Mouse (Mus musculus): ENCODE measurements at regions not wholly inside any gene's neighbourhood (a gene's known extent, or its start where the extent isn't known, plus 50 kb on each side); places are given as distances from the start of the nearest gene placed in this dataset.

- DNase-seq (ENCODE audit: low spot score), result no peak
- ATAC-seq (replicated peaks; ENCODE audit: low FRiP score), result no peak
- H3K9ac ChIP-seq (ENCODE audit: low read length), result no peak overlapping the region
- H3K27me3 ChIP-seq (ENCODE audit: control insufficient read depth, insufficient read depth, low read length), result no peaks in the 10 kb centered on the region
- no peaks in the 10 kb centered on the region for H3K9me3 ChIP-seq (ENCODE audit: control insufficient read depth, low read length)
- no peaks in the 10 kb centered on the region for H3K4me1 ChIP-seq (replicated peaks; ENCODE audit: control insufficient read depth, insufficient read depth, low read length)
- no peak overlapping the region for H3K4me2 ChIP-seq (ENCODE audit: low read depth, low read length, severe bottlenecking)
- no peaks in the 10 kb centered on the region for H3K36me3 ChIP-seq (ENCODE audit: control insufficient read depth, insufficient read depth, low read length)
- 80% methylated on average over 2 of the region's 2 CpGs for WGBS
- no peak overlapping the region for H3K27ac ChIP-seq (ENCODE audit: low read depth, low read length)
- no peak overlapping the region for H3K4me3 ChIP-seq (ENCODE audit: low read depth, low read length)
These were observed 219.4 kb downstream of the Lurap1l start for GRCm38 (mm10) chr4:81129874-81130273.

DNA sequence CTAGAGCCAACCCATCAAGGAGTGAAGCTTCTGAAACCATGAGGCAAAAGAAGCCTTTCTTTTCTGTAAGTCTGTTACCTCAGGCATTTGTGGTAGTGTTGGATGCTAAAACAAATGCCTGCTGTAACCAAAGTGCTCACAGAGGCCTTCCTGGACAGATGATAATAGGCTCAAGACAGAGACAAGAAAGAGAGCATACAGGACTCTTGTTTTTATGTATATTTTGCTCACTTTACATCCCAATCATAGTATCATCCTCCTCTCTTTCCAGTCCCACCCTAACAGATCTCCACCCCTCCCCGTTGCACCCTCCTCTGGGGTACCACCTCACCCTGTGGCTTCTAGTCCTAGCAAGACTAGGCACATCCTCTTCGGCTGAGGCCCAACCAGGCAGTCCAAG is 262.7 kb downstream of the Lurap1l start:
- H3K27ac ChIP-seq (ENCODE audit: low read depth, low read length), result no peak overlapping the region
- H3K4me2 ChIP-seq (ENCODE audit: low read depth, low read length, severe bottlenecking), result no peak overlapping the region
- no peaks in the 10 kb centered on the region for H3K9me3 ChIP-seq (ENCODE audit: control insufficient read depth, low read length)
- WGBS, result 83% methylated on average over 2 of the region's 2 CpGs
- ATAC-seq (replicated peaks; ENCODE audit: low FRiP score) (no peak), DNase-seq (ENCODE audit: low spot score) (no peak)
- H3K27me3 ChIP-seq (ENCODE audit: control insufficient read depth, insufficient read depth, low read length), result no peaks in the 10 kb centered on the region
- H3K4me1 ChIP-seq (replicated peaks; ENCODE audit: control insufficient read depth, insufficient read depth, low read length), result no peaks in the 10 kb centered on the region
- no peaks in the 10 kb centered on the region for H3K36me3 ChIP-seq (ENCODE audit: control insufficient read depth, insufficient read depth, low read length)
- H3K9ac ChIP-seq (ENCODE audit: low read length), result no peak overlapping the region
- no peak overlapping the region for H3K4me3 ChIP-seq (ENCODE audit: low read depth, low read length)

GRCm38 (mm10) chr4:81177443-81178041 is 265.1 kb downstream of the Mpdz start:
- DNase-seq (ENCODE audit: low spot score) (no peak), ATAC-seq (replicated peaks; ENCODE audit: low FRiP score) (no peak)
- Histone ChIP-seq H3K27ac (ENCODE audit: low read depth, low read length) (no peak overlapping the region), H3K36me3 (ENCODE audit: control insufficient read depth, insufficient read depth, low read length) (no peaks in the 10 kb centered on the region), H3K27me3 (ENCODE audit: control insufficient read depth, insufficient read depth, low read length) (no peaks in the 10 kb centered on the region), H3K4me3 (ENCODE audit: low read depth, low read length) (no peak overlapping the region), H3K4me1 (replicated peaks; ENCODE audit: control insufficient read depth, insufficient read depth, low read length) (no peaks in the 10 kb centered on the region), H3K4me2 (ENCODE audit: low read depth, low read length, severe bottlenecking) (no peak overlapping the region), H3K9ac (ENCODE audit: low read length) (no peak overlapping the region), H3K9me3 (ENCODE audit: control insufficient read depth, low read length) (no peaks in the 10 kb centered on the region)
- 81% methylated on average over 11 of the region's 11 CpGs for WGBS

DNA sequence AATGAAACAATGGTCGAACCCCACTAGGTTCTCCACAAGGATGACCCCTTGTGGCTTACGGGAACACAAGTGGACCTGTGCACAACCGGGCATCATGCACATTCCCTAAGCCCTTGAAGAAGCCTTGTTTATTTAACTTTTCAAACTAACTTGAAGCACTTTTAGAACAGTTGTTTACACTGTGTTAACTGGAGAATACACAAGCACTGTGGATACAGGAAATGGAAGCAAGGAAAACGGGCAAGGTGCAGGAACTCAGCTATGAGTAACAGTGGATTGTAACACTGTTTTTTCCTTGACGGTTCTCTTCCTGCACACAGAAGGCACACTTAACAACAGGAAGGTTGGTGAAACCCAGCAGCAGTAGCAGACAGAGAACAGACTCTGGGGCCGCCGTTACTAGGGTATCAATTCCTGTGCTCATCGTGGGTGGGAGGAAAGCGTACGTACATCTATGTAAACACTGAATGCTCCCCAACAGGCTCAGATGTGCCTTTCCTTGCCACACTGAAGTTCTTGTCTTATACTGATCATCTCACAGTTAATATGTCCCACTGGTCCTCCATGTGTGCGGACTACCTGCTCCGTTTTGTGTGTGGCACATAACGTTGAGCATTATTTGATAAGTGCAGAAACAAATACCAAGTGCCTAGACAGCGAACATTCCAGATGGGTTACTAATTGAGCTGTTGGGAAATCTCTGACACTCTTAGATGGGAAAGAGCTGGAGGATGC is 264.4 kb downstream of the Mpdz start:
- no peak overlapping the region for H3K27ac ChIP-seq (ENCODE audit: low read depth, low read length)
- ATAC-seq (replicated peaks; ENCODE audit: low FRiP score) (peak; percentile 45), DNase-seq (ENCODE audit: low spot score) (no peak)
- no peaks in the 10 kb centered on the region for H3K27me3 ChIP-seq (ENCODE audit: control insufficient read depth, insufficient read depth, low read length)
- no peaks in the 10 kb centered on the region for H3K9me3 ChIP-seq (ENCODE audit: control insufficient read depth, low read length)
- 87% methylated on average over 14 of the region's 14 CpGs for WGBS
- no peaks in the 10 kb centered on the region for H3K4me1 ChIP-seq (replicated peaks; ENCODE audit: control insufficient read depth, insufficient read depth, low read length)
- no peak overlapping the region for H3K4me2 ChIP-seq (ENCODE audit: low read depth, low read length, severe bottlenecking)
- H3K4me3 ChIP-seq (ENCODE audit: low read depth, low read length), result no peak overlapping the region
- no peak overlapping the region for H3K9ac ChIP-seq (ENCODE audit: low read length)
- H3K36me3 ChIP-seq (ENCODE audit: control insufficient read depth, insufficient read depth, low read length), result no peaks in the 10 kb centered on the region

DNA sequence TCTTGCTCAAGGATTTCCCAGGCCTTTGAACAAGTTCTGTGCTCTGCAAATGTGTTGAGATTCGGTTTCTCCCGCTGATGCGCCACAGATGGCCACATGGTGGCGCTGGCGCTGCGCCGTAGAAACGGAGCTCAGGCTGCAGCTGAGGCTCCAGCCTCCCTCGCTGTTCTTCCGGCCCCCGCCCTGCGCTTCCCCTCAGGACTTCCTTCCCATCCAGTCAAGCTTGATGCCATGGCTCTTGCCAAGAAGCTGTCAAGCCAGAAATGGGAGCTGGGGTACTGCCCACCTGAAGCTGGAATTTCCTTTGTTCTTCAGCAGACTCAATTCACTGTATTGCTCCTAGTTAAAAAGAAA is 263.9 kb downstream of the Mpdz start:
- 0% methylated on average over 12 of the region's 12 CpGs for WGBS
- Histone ChIP-seq H3K9ac (ENCODE audit: low read length) (no peak overlapping the region), H3K27ac (ENCODE audit: low read depth, low read length) (no peak overlapping the region), H3K4me1 (replicated peaks; ENCODE audit: control insufficient read depth, insufficient read depth, low read length) (no peaks in the 10 kb centered on the region), H3K4me3 (ENCODE audit: low read depth, low read length) (no peak overlapping the region), H3K9me3 (ENCODE audit: control insufficient read depth, low read length) (no peaks in the 10 kb centered on the region), H3K27me3 (ENCODE audit: control insufficient read depth, insufficient read depth, low read length) (no peaks in the 10 kb centered on the region), H3K36me3 (ENCODE audit: control insufficient read depth, insufficient read depth, low read length) (no peaks in the 10 kb centered on the region), H3K4me2 (ENCODE audit: low read depth, low read length, severe bottlenecking) (no peak overlapping the region)
- ATAC-seq (replicated peaks; ENCODE audit: low FRiP score), result peak; percentile 90
- peak; percentile 91 for DNase-seq (ENCODE audit: low spot score)

GRCm38 (mm10) chr4:81216123-81216522 is 226.5 kb downstream of the Mpdz start:
- H3K27me3 ChIP-seq (ENCODE audit: control insufficient read depth, insufficient read depth, low read length), result no peaks in the 10 kb centered on the region
- no peak overlapping the region for H3K9ac ChIP-seq (ENCODE audit: low read length)
- no peak overlapping the region for H3K27ac ChIP-seq (ENCODE audit: low read depth, low read length)
- H3K36me3 ChIP-seq (ENCODE audit: control insufficient read depth, insufficient read depth, low read length), result no peaks in the 10 kb centered on the region
- ATAC-seq (replicated peaks; ENCODE audit: low FRiP score) (0 out of 2 replicates have a peak, but pooled peaks have one; percentile 24), DNase-seq (ENCODE audit: low spot score) (no peak)
- H3K9me3 ChIP-seq (ENCODE audit: control insufficient read depth, low read length), result no peaks in the 10 kb centered on the region
- H3K4me3 ChIP-seq (ENCODE audit: low read depth, low read length), result no peak overlapping the region
- WGBS, result 90% methylated on average over 1 of the region's 1 CpGs
- H3K4me2 ChIP-seq (ENCODE audit: low read depth, low read length, severe bottlenecking), result no peak overlapping the region
- H3K4me1 ChIP-seq (replicated peaks; ENCODE audit: control insufficient read depth, insufficient read depth, low read length), result no peaks in the 10 kb centered on the region

GRCm38 (mm10) chr4:81217979-81218378 is 224.6 kb downstream of the Mpdz start:
- no peaks in the 10 kb centered on the region for H3K27me3 ChIP-seq (ENCODE audit: control insufficient read depth, insufficient read depth, low read length)
- H3K27ac ChIP-seq (ENCODE audit: low read depth, low read length), result no peak overlapping the region
- H3K4me2 ChIP-seq (ENCODE audit: low read depth, low read length, severe bottlenecking), result no peak overlapping the region
- H3K36me3 ChIP-seq (ENCODE audit: control insufficient read depth, insufficient read depth, low read length), result no peaks in the 10 kb centered on the region
- DNase-seq (ENCODE audit: low spot score) (no peak), ATAC-seq (replicated peaks; ENCODE audit: low FRiP score) (no peak)
- no peak overlapping the region for H3K4me3 ChIP-seq (ENCODE audit: low read depth, low read length)
- no peaks in the 10 kb centered on the region for H3K4me1 ChIP-seq (replicated peaks; ENCODE audit: control insufficient read depth, insufficient read depth, low read length)
- H3K9me3 ChIP-seq (ENCODE audit: control insufficient read depth, low read length), result no peaks in the 10 kb centered on the region
- WGBS, result 40% methylated on average over 11 of the region's 11 CpGs
- H3K9ac ChIP-seq (ENCODE audit: low read length), result no peak overlapping the region

- WGBS, result 82% methylated on average over 6 of the region's 6 CpGs
- no peak for DNase-seq (ENCODE audit: low spot score)
- Histone ChIP-seq H3K4me1 (replicated peaks; ENCODE audit: control insufficient read depth, insufficient read depth, low read length) (no peaks in the 10 kb centered on the region), H3K9me3 (ENCODE audit: control insufficient read depth, low read length) (no peaks in the 10 kb centered on the region), H3K27me3 (ENCODE audit: control insufficient read depth, insufficient read depth, low read length) (no peaks in the 10 kb centered on the region), H3K4me2 (ENCODE audit: low read depth, low read length, severe bottlenecking) (no peak overlapping the region), H3K4me3 (ENCODE audit: low read depth, low read length) (no peak overlapping the region), H3K36me3 (ENCODE audit: control insufficient read depth, insufficient read depth, low read length) (no peaks in the 10 kb centered on the region), H3K27ac (ENCODE audit: low read depth, low read length) (no peak overlapping the region), H3K9ac (ENCODE audit: low read length) (no peak overlapping the region)
- ATAC-seq (replicated peaks; ENCODE audit: low FRiP score), result no peak
These were observed 220.6 kb downstream of the Mpdz start for GRCm38 (mm10) chr4:81222034-81222433.
